Mouse (Mus musculus) CH12.LX (cell line): Measurements from ENCODE around the gene Olfr679. TPM values are rescaled to one million over a fixed set of nuclear protein-coding genes. Genes with fewer than 3 reads are reported as not detected.
A peak's percentile ranks its signal among the peaks of the same experiment; 100 is the strongest.
"Not testable (repeated sequence)": the region's sequence is repeated elsewhere in the genome, so short reads cannot be mapped to it uniquely, and the experiment has no call there.

ENCODE experiments used
- DNase-seq: peaks from one replicate; pipeline ENCODE4 v3.0.0-alpha.2; 2013; ENCODE audit errors: extremely low read depth
- H3K27ac ChIP-seq: 2 replicates; pipeline ENCODE4 v1.5.1; 2012; ENCODE audit warnings: low read depth, mild to moderate bottlenecking, control low read depth, moderate library complexity; ENCODE audit not compliant: insufficient read depth
- H3K27me3 ChIP-seq: replicated peaks from 2 replicates; pipeline ENCODE3; 2012; ENCODE audit warnings: inconsistent platforms
- H3K36me3 ChIP-seq, 2 experiments: replicated peaks in 1 of 2; 2 replicates each; pipeline versions ENCODE3 to v1.6.1; 2012; ENCODE audit warnings: inconsistent platforms in 1 of 2, low read length in 1 of 2, mild to moderate bottlenecking in 1 of 2, mixed read lengths in 1 of 2, moderate library complexity in 1 of 2; ENCODE audit not compliant: control insufficient read depth in 1 of 2, insufficient read depth in 1 of 2
- H3K4me1 ChIP-seq, 2 experiments: 2 replicates each; pipeline ENCODE4 v1.6.1; 2012; ENCODE audit warnings: inconsistent platforms in 1 of 2, moderate library complexity in 1 of 2; ENCODE audit not compliant: insufficient read depth in 2 of 2, control insufficient read depth in 1 of 2
- H3K4me2 ChIP-seq: 2 replicates; pipeline ENCODE4 v1.6.1; 2012; ENCODE audit warnings: low read depth, mild to moderate bottlenecking, control low read depth; ENCODE audit not compliant: poor library complexity, insufficient read depth, severe bottlenecking
- H3K4me3 ChIP-seq, 3 experiments: fragments of 150-350 bp in 1 of 3; sonication (generic) in 1 of 3; replicated peaks in 1 of 3; 2 replicates each; pipeline versions ENCODE3 to v1.5.1; 2011 to 2012; ENCODE audit warnings: low read depth in 2 of 3, low read length in 2 of 3, mild to moderate bottlenecking in 2 of 3, moderate library complexity in 2 of 3, control low read depth in 1 of 3, improper control_type of control experiment in 1 of 3, inconsistent platforms in 1 of 3, mixed read lengths in 1 of 3; ENCODE audit not compliant: poor library complexity in 1 of 3
- H3K79me2 ChIP-seq: replicated peaks from 2 replicates; pipeline ENCODE4 v1.6.1; 2012; ENCODE audit warnings: mild to moderate bottlenecking, moderate library complexity; ENCODE audit not compliant: control insufficient read depth, poor library complexity, insufficient read depth, severe bottlenecking; ENCODE audit errors: extremely low read depth
- H3K9ac ChIP-seq: 2 replicates; pipeline ENCODE4 v1.6.1; 2012; ENCODE audit warnings: low read depth, mild to moderate bottlenecking, control low read depth, moderate library complexity; ENCODE audit not compliant: insufficient read depth
- H3K9me3 ChIP-seq: replicated peaks from 2 replicates; pipeline ENCODE3; 2012; ENCODE audit warnings: low read length, inconsistent platforms, mixed read lengths
- CTCF ChIP-seq, 2 experiments: IDR thresholded peaks in 1 of 2; conservative IDR thresholded peaks in 1 of 2; 2 replicates each; pipeline ENCODE4 v1.5.1; 2011 to 2012; ENCODE audit warnings: low read depth in 2 of 2, low read length in 2 of 2, improper control_type of control experiment in 1 of 2, inconsistent platforms in 1 of 2, mild to moderate bottlenecking in 1 of 2, moderate library complexity in 1 of 2
- JUN ChIP-seq: IDR thresholded peaks from 2 replicates; pipeline ENCODE4 v1.6.1; 2011; ENCODE audit warnings: low read depth, mild to moderate bottlenecking, low read length, improper control_type of control experiment, moderate library complexity; ENCODE audit not compliant: insufficient read depth
- PAX5 ChIP-seq: IDR thresholded peaks from 2 replicates; pipeline ENCODE4 v1.6.1; 2012; ENCODE audit warnings: low read length, inconsistent platforms, mixed read lengths
- RAD21 ChIP-seq: IDR thresholded peaks from 2 replicates; pipeline ENCODE4 v1.6.1; 2011; ENCODE audit warnings: low read depth, mild to moderate bottlenecking, low read length, improper control_type of control experiment, moderate library complexity
- SIN3A ChIP-seq: IDR thresholded peaks from 2 replicates; pipeline ENCODE4 v1.6.1; 2012; ENCODE audit warnings: low read length, improper control_type of control experiment, inconsistent platforms
- SMC3 ChIP-seq: IDR thresholded peaks from 2 replicates; pipeline ENCODE4 v1.6.1; 2011; ENCODE audit warnings: low read depth, low read length, improper control_type of control experiment
- USF1 ChIP-seq: IDR thresholded peaks from 2 replicates; pipeline ENCODE4 v1.6.1; 2014; ENCODE audit warnings: low read depth, mild to moderate bottlenecking, inconsistent platforms, low read length, improper control_type of control experiment
- ZC3H11A ChIP-seq: IDR thresholded peaks from 2 replicates; pipeline ENCODE4 v1.6.1; 2012; ENCODE audit warnings: low read depth, mild to moderate bottlenecking, inconsistent platforms, low read length, improper control_type of control experiment
- dilution Hi-C: fragments of 300-500 bp; cut with MboI; formaldehyde crosslinking; loops from 2 replicates; pipeline ENCODE4 v1.14.3; 2020; ENCODE audit warnings: low sequenced_read_pairs; ENCODE audit not compliant: extremely low pct_unique_long_range_greater_than_20kb, extremely low pct_ligation_motif_present
- in situ Hi-C: fragments of 300-500 bp; cut with MboI; formaldehyde crosslinking; loops from 3 replicates; pipeline ENCODE4 v1.14.3; 2019; ENCODE audit warnings: low sequenced_read_pairs, low pct_ligation_motif_present, low pct_unique_long_range_greater_than_20kb, mixed read lengths
- polyA plus RNA-seq: library from polyadenylated mRNA; unstranded; fragments of >175 nt; gene quantifications from 2 replicates; pipeline ENCODE4 v1.2.1, GENCODE M21; 2012; ENCODE audit warnings: low read depth; ENCODE audit not compliant: insufficient read length
- total RNA-seq, 2 experiments: library from RNA; depleted of rRNA; stranded (reverse); fragments of 300-350 nt in 1 of 2; fragments of >200 nt in 1 of 2; gene quantifications; 2 replicates each; pipeline ENCODE4 v1.2.3; 2012 to 2014

Olfr679 gene
- not detected in 2 replicates for total RNA-seq (2012; rRNA removed)
- total RNA-seq (2014; rRNA removed) = not detected in 2 replicates
- polyA plus RNA-seq = not detected in 2 replicates

DNA sequence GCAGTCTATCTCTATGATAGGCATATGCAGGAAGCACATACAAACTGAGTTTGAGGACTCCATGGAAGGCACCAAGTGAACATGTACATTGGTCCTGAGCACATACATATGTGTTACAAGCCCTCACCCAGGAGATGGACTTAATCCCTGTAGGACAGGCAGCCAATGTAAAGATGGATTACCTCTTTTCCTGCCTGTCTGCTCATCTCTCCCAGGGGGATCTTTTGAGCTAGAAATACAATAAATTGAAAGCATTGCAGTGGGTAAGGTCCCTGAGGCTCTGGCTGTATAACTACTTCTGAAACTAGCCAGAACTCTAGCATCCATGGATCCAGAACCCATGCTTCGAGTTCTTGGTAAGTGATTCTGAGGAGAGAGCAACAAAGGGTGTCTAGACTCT lies at the start of gene Olfr679:
Gene Olfr679 (plus strand): TSS at position 301 of the 400 bp plus-strand sequence.
- Histone ChIP-seq H3K79me2 (no peaks in the 10 kb centered on the region), H3K4me1 (no peaks in the 10 kb centered on the region), H3K4me3 (no peak within 1 kb of the TSS), H3K4me2 (no peak within 1 kb of the TSS), H3K9ac (no peak within 1 kb of the TSS), H3K27ac (no peak within 1 kb of the TSS), H3K9me3 (no peaks in the 10 kb centered on the region), H3K27me3 (no peaks in the 10 kb centered on the region), H3K36me3 (no peaks in the 10 kb centered on the region)
- dilution Hi-C loops = no loop called here
- no peak for TF ChIP-seq ZC3H11A
- no peak for TF ChIP-seq PAX5
- no peak for TF ChIP-seq USF1
- no peak for DNase-seq
- in situ Hi-C loops = no loop called here

DNA sequence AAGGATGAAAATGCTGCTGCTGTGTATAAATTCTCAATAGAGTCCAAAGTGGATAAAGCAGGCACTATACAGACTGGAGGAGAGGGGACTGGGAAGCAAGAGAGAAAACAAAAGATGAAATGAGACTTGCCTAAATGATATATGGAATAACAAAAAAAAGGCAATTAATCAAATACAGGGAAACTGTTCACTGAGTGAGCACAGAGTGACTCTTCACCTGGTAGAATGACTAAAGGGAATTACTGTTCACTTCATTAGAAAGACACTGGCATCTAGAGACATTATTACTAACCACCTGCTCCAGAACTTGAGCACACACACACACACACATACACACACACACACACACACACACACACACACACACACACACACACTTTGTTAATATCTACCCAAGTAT lies 48.6 kb upstream of the Olfr679 start, which contains the start of gene Olfr676:
Gene Olfr676 (plus strand): TSS at position 301 of the 400 bp plus-strand sequence.
- H3K4me2 ChIP-seq = no peak within 1 kb of the TSS
- no peak within 1 kb of the TSS for H3K9ac ChIP-seq
- dilution Hi-C loops (no loop called here), in situ Hi-C loops (no loop called here)
- no peak for DNase-seq
- H3K36me3 ChIP-seq = no peaks in the 10 kb centered on the region
- no peaks in the 10 kb centered on the region for H3K4me1 ChIP-seq
- H3K9me3 ChIP-seq = no peaks in the 10 kb centered on the region
- TF ChIP-seq JUN (no peak), SIN3A (no peak)
- H3K4me3 ChIP-seq = no peak within 1 kb of the TSS
- H3K27ac ChIP-seq = no peak within 1 kb of the TSS
- no peaks in the 10 kb centered on the region for H3K79me2 ChIP-seq
- no peaks in the 10 kb centered on the region for H3K27me3 ChIP-seq

GRCm38 (mm10) chr7:105033836-105034235 lies 47.2 kb upstream of the Olfr679 start:
- dilution Hi-C loops, H3K36me3 ChIP-seq, H3K27me3 ChIP-seq, H3K79me2 ChIP-seq, H3K9me3 ChIP-seq, H3K4me1 ChIP-seq, H3K9ac ChIP-seq, H3K4me2 ChIP-seq, in situ Hi-C loops, H3K4me3 ChIP-seq, H3K27ac ChIP-seq: not testable (repeated sequence)
- DNase-seq = peak; percentile 3
- peak in 1 of 2 experiments; percentile 40; a peak in 2 of 4 replicates for TF ChIP-seq CTCF (conservative IDR thresholded peaks at IDR 0.05 in 1 of 2, IDR thresholded peaks at IDR 0.05 in 1 of 2; ENCODE audit: low read depth in 2 of 2, low read length in 2 of 2)
- peak; percentile 19 for TF ChIP-seq RAD21
- TF ChIP-seq SMC3 = peak; percentile 16; the same call in 1 of the 2 replicates
